Mouse (Mus musculus) ES-Bruce4 (cell line): ENCODE results near the gene Rpl34. TPM values are rescaled to one million over a fixed set of nuclear protein-coding genes. Genes with fewer than 3 reads are reported as not detected.

Experiments
- H3K27ac ChIP-seq: 2 replicates; pipeline ENCODE4 v1.5.1; 2012; ENCODE audit warnings: low read length, inconsistent platforms; ENCODE audit not compliant: insufficient read depth
- H3K27me3 ChIP-seq: 2 replicates; pipeline ENCODE4 v1.6.1; 2012; ENCODE audit warnings: mild to moderate bottlenecking, low read length, inconsistent platforms; ENCODE audit not compliant: control insufficient read depth, poor library complexity, insufficient read depth, severe bottlenecking
- H3K36me3 ChIP-seq: 2 replicates; pipeline ENCODE4 v1.6.1; 2012; ENCODE audit warnings: inconsistent platforms, mild to moderate bottlenecking, low read length, moderate library complexity; ENCODE audit not compliant: control insufficient read depth, poor library complexity, insufficient read depth, severe bottlenecking
- H3K4me1 ChIP-seq: one replicate; pipeline ENCODE4 v1.8.1; 2011; ENCODE audit warnings: low read length; ENCODE audit not compliant: control insufficient read depth, insufficient read depth
- H3K4me3 ChIP-seq: 2 replicates; pipeline ENCODE4 v1.5.1; 2011; ENCODE audit warnings: low read depth, mild to moderate bottlenecking, low read length
- H3K9ac ChIP-seq: 2 replicates; pipeline ENCODE4 v1.6.1; 2012; ENCODE audit warnings: low read depth, mild to moderate bottlenecking, inconsistent platforms; ENCODE audit not compliant: poor library complexity, severe bottlenecking
- H3K9me3 ChIP-seq: replicated peaks from 2 replicates; pipeline ENCODE4 v1.6.1; 2012; ENCODE audit warnings: mild to moderate bottlenecking, low read length, inconsistent platforms; ENCODE audit not compliant: control insufficient read depth, poor library complexity, insufficient read depth, severe bottlenecking
- CTCF ChIP-seq: IDR thresholded peaks from one replicate; pipeline ENCODE4 v1.8.1; 2011; ENCODE audit warnings: low read depth, low read length
- EP300 ChIP-seq: IDR thresholded peaks from 2 replicates; pipeline ENCODE4 v1.6.1; 2011; ENCODE audit warnings: low read depth, low read length; ENCODE audit not compliant: insufficient read depth
- POLR2A ChIP-seq: IDR thresholded peaks from one replicate; pipeline ENCODE4 v1.8.1; 2011; ENCODE audit warnings: low read length; ENCODE audit not compliant: insufficient read depth
- polyA plus RNA-seq: library from polyadenylated mRNA; stranded (reverse); fragments of >200 nt; gene quantifications from 2 replicates; pipeline ENCODE4 v1.2.4, GENCODE M21; 2011; ENCODE audit warnings: low read depth; ENCODE audit not compliant: missing spikeins, insufficient read depth, insufficient read length

Gene Rpl34
- polyA plus RNA-seq, 1 experiment: 1,289 TPM

- no peak overlapping the region for H3K9ac ChIP-seq
- H3K4me3 ChIP-seq: no peak overlapping the region
- H3K27ac ChIP-seq: no peak overlapping the region
- H3K27me3 ChIP-seq: no peaks in the 10 kb centered on the region
- no peaks in the 10 kb centered on the region for H3K36me3 ChIP-seq
- TF ChIP-seq CTCF: no peak
- TF ChIP-seq POLR2A: no peak
- no peak for TF ChIP-seq EP300
- H3K9me3 ChIP-seq: no peaks in the 10 kb centered on the region
- H3K4me1 ChIP-seq: no peaks in the 10 kb centered on the region
Measured at GRCm38 (mm10) chr3:130757117-130757852, 27.1 kb upstream of the Rpl34 start.

DNA sequence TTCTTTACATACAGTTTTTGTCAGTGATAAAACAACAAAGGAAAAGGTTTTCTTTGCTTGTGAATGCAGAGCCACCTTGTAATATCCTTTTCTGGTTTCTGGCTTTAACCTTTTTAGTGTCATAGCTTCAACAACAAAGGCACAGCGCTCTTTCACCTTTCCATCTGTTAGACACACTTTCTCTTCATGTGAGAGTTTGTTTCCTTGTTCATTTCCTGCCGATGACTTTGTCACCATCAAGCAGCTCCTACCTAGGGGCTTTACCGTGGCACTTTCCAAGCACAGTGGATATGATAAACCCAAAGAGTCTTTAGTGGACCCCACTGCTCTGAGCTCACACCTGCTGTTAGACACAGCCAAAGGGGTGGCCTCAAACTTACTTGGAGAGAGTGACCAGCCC is 19.0 kb upstream of the Rpl34 start:
- Histone ChIP-seq H3K9ac (no peak overlapping the region), H3K27me3 (no peaks in the 10 kb centered on the region), H3K36me3 (no peaks in the 10 kb centered on the region), H3K27ac (no peak overlapping the region), H3K4me1 (no peaks in the 10 kb centered on the region), H3K4me3 (no peak overlapping the region), H3K9me3 (no peaks in the 10 kb centered on the region)
- TF ChIP-seq POLR2A (no peak), CTCF (no peak), EP300 (no peak)

DNA sequence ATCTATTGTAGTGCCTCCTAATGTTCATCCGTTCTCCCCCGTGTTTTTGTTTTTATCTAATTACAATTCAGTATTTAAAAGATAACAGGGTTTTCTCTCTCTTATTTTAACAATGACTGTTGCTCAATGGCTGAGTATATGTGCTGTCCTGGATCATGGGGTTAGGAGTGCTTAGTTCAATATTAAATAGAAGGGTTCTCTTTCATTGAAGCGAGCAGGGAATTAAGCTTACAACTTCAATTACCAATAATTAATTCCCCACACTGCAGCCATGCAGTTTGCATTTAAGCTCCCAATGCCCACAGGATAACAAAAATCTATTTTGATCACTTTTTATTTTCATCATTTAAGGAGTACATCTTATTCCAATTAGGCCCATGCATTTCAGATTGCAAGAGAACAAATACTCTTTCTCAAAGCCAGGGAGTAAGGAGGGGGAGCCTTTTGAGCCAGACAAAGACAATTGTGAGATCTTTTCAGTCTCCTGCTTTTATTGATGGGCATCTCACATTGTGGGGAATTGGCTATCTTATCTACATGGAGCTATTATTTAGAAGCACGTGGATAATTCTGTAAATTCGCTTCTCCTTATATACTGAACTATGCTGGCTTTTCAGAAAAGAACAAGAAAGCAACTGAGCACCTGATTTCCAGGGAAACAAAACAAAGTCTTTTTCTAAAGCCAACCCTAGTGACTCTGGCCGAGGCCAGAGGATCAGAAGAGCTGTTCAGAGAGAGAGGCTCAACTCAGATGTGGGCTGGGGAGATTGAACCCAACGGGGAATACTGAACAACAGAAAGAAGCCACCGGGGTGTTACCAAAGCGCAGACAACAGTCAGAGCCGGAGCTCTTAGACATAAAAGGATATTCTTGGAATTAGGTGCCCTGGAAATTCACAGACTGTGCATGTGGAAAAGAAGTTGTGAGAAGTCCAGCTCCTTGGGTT is 16.7 kb upstream of the Rpl34 start:
- no peaks in the 10 kb centered on the region for H3K4me1 ChIP-seq
- no peak for TF ChIP-seq CTCF
- H3K9me3 ChIP-seq: no peaks in the 10 kb centered on the region
- H3K9ac ChIP-seq: no peak overlapping the region
- H3K4me3 ChIP-seq: no peak overlapping the region
- H3K27me3 ChIP-seq: no peaks in the 10 kb centered on the region
- H3K27ac ChIP-seq: no peak overlapping the region
- no peaks in the 10 kb centered on the region for H3K36me3 ChIP-seq

DNA sequence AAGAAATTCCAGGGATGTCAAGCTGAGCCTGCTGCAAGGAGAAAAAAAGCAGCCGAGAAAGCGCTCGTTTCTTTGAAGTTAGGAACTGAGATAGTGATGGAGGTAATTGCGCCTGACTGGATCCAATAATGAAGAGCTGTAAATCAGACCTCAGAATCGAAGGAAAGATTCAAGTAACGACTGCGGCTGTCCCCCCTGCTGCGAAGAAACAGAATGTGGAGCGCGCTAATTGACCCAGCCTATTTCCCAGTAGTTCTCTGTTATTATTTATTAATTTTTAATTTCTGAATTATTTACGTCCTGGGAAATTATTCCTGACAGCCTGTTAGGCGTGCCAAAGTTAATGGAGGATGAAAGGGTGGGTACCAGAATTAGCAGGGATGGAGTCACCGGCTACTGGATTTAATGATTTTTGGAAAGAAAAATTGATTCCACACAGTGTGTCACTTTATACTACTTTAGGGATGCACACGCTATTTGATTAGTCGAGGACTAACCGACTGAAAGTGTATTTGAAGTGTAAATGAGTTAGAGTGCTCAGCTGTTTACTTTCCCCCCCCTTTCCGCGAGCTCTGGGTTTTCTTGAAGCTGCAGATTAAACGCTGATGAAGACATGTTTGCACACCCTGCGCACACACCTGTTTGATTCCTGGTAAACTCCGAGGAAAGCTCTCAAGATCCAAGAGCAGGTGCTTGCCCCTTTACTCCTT is 7.6 kb upstream of the Rpl34 start:
- Histone ChIP-seq H3K27me3 (no peaks in the 10 kb centered on the region), H3K27ac (no peak overlapping the region), H3K36me3 (no peaks in the 10 kb centered on the region), H3K4me3 (no peak overlapping the region), H3K9ac (no peak overlapping the region), H3K4me1 (peaks cover 3% of the 10 kb centered on the region), H3K9me3 (no peaks in the 10 kb centered on the region)
- TF ChIP-seq POLR2A (no peak), EP300 (no peak), CTCF (no peak)

- Histone ChIP-seq H3K36me3 (no peaks in the 10 kb centered on the region), H3K4me1 (peaks cover 3% of the 10 kb centered on the region), H3K27ac (no peak overlapping the region), H3K27me3 (no peaks in the 10 kb centered on the region), H3K9ac (no peak overlapping the region), H3K4me3 (no peak overlapping the region), H3K9me3 (no peaks in the 10 kb centered on the region)
- TF ChIP-seq CTCF: no peak
- TF ChIP-seq POLR2A: no peak
- no peak for TF ChIP-seq EP300
Measured at GRCm38 (mm10) chr3:130736758-130737157, 6.6 kb upstream of the Rpl34 start.
